Mouse (Mus musculus) spleen, postnatal 10 days (tissue): ENCODE data around the gene Ets2.
A peak's percentile ranks its signal among the peaks of the same experiment; 100 is the strongest.

Experiments used
- DNase-seq, 2 experiments: peaks; one replicate each; pipeline ENCODE4 v3.0.0; 2021 to 2022; ENCODE audit warnings: low spot score in 2 of 2

Ets2 gene

DNA sequence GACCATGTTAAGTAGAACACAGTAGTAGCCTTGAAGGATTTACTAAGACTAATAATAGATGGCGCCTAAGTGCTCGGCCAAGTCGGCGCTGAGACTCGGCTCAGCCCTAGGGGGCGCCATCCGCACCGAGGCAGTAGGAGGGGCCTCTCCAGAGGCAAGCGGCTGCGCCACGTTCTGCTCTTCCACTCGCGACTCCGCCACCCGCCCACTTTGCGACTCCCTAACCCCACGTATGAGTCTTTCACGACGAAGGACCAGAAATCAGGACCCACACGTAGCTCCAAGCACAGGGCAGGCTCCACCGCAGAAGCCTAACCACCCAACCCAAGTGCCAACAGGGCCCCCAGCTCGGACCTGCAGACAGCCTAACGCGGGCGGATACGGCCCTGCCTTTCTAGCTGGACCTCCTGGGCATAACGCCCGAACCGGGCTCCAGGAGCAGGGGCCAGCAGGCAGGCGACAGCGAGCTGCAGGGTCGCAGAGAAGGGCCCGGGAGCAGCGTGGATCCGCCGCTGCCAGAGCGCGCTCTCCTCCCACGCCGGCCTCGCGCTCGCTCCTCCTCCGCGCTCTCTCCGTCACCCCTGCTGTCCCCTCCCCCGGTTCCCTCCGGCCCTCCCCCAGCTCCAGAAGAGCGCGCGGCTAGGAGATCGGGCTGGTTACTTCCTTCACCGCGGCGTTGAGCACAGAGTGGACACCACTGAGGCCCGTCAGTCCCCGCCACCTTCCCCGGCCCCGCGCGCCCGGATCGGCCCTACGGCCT, at the start of gene Ets2:
Ets2 (plus strand) TSS at position 274 of the 760 bp plus-strand sequence.
- DNase-seq = peak; percentile 76 to 88

DNA sequence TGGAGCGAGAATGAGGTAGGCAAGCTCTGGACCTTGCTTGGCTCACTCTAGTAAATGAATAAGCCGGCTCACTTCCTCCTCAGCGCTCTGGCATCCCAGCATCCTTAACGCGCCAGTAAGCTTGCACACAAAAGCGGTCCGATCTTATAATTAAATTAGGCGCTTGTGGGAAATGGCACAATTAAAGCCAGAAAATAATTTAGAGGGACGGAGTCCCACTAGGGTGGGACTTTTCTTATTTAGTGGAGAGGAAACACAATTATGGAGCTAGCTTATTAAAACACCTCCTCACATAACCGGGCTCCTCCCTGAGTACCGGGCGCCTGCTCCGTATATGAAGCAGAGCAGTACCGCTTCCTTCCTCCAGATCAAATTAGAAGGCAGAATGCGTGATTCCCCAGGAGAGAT, 47.7 kb upstream of the Ets2 start:
- no peak for DNase-seq

DNA sequence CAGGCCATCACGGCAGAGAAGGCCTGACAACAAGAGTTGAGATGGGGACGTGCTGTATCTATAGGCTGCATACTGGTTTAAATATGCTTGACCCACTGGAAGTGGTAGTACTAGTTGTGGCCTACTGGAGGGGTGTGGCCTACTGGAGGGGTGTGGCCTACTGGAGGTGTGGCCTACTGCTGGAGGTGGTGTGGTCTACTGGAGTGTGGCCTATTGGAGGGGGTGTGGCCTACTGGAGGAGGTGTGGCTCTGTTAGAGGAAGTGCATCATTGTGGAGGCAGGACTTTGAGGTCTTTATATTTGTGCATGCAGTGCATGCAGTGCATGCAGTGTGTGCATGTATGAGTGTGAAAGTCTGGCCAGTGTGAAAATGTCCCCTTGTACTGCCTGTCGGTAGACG, 45.3 kb upstream of the Ets2 start:
- peak in 1 of 2 experiments; percentile 21 for DNase-seq

DNA sequence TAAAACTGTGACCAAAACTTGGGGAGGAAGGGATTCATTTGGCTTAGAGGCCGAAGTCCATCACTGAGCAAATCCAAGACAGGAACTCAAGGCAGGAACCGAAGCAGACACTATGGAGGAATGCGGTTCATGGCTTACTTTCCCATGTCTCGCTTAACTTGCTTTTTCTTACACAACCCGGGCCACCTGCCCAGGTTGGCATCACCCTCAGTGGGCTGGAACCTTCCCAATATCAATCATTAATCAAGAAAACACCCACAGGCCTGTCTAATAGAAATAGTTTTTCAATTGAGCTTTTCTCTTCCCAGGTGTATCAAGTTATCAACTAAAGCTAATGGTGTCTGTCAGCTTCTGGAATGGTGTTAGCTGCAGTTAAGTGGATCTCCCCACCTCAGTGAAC, 44.7 kb upstream of the Ets2 start:
- DNase-seq = no peak

DNA sequence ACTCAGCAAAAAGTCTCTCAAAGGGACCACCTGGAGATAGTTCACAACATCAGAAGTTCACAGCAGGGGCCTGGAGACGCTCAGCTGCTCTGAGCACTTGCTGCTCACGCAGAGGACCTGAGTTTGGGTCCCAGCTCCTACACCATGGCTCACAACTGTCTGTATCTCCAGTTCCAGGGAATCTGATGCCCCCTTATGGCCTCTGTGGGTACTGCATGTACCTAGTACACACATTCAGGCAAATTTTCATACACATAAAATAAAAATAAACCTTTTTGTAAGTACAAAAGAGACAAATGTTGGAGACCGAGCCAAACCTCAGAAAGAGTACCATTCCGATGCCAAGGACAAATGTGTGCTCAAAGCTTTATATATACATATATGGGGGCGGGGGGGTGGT, 44.1 kb upstream of the Ets2 start:
- DNase-seq = peak in 1 of 2 experiments; percentile 37

DNA sequence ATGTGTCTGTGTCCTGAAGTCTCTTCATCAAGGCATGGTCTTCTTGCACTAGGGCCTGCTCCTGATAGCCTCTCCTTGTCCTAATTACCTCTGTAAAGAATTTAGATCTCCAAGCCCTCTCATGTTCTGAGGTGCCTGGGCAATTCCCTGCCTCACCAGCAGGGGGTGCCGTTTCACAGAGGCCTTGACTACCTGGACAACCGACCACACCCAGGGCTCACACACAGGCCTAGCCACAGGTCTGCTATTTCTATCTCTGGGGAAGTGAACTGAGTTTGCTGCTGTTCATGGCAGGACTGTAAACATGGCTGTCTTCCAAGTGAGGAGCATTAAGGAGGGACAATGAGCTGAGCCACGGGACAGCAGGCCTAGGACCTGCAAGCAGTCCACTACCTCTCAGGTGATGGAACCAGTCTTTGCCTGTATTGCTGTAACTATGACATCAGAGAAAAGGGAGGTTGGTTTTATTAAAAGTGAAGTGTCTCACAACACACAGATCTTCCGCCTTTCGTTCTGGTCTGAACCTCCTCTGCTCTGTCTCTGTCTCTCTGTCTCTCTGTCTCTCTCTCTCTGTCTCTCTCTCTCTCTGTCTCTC, 42.9 kb upstream of the Ets2 start:
- peak; percentile 62 to 80 for DNase-seq

DNA sequence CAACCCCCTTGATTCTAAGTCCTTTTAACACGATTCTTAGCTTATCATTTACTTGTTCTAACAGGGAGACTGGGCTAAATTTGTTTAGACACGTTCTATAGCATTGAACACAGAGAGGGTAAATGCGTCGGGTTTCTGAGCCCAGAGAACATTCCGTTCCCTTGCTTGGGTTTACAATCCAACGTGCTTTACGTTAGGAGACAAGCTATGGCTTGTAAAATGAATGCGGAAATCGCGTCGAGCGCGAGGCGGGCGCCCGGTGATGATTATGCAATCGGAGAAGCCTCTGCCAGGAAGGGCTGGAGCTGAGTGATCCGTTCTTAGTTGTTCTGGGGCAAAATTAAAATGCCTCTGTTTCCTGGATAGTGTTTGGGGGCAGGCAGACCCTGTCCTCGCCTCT, 42.4 kb upstream of the Ets2 start:
- DNase-seq = no peak

DNA sequence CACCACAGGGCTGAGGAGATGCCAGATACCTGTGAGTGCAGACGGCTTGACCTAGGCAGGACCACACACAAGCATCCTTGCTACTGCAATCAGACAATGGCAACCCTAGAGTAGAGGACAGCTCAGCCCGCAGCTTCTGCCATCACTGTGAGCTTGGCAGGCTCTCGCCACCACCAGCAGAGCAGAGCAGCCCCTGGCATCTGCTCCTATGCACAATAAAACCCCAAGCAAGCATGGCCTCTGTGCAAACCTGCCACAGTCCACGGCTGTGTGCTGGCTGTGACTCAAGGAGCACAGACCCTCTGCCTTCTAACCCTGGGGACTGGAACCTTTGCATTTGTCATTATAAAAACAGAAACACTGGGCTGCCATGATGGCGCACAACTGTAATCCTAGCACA, 41.0 kb upstream of the Ets2 start:
- DNase-seq = no peak

DNA sequence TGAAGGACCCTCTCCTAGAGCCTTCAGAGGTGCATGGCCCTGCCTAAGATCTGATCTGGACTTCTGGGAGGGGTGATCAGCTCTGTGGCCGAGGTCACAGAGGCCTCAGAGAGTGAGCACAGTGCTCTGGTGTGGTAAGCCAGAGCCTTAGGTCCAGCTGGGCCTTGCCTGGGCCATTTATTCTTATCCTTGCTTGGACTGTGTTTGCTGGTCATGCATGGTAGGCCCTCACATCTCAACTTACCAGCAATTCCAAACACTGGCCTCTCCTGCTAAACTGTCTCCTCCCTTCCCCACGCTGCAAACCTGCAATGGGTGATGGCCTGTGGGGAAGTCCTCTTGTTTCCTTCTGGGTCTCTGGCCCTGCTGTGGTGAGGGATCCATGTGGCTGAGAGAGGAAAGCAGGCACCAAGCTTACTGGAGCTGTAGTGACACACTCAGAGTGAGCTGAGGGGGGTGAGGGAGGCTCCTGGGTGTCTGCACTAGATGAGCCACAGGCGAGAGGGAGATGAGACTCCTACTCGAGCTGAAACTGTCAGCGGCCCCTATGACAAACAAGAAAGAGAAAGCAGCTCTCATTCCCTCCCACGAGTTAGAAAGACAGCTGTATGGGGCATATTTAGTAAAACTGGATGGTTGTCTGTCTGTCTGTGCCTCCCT, 36.3 kb upstream of the Ets2 start:
- no peak for DNase-seq

DNA sequence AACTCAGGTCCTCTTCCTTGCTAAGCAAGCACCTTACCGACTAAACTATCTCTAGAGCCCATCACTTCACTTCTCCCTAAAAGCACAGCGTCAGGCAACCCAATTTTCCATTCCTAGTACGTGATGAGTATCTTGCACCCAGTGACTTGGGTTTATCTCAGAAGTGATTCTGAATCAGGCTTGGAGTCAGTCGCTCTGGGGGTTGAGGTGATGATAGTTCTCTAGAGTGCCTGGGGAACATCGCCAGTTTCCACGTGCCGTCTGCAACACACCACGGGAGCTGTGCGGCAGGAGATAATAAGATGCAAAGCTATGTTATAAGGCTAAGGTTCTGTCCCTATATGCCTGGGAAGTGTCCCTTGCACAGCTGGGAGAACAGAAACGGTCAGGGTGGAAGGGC, 35.6 kb upstream of the Ets2 start:
- DNase-seq = no peak

DNA sequence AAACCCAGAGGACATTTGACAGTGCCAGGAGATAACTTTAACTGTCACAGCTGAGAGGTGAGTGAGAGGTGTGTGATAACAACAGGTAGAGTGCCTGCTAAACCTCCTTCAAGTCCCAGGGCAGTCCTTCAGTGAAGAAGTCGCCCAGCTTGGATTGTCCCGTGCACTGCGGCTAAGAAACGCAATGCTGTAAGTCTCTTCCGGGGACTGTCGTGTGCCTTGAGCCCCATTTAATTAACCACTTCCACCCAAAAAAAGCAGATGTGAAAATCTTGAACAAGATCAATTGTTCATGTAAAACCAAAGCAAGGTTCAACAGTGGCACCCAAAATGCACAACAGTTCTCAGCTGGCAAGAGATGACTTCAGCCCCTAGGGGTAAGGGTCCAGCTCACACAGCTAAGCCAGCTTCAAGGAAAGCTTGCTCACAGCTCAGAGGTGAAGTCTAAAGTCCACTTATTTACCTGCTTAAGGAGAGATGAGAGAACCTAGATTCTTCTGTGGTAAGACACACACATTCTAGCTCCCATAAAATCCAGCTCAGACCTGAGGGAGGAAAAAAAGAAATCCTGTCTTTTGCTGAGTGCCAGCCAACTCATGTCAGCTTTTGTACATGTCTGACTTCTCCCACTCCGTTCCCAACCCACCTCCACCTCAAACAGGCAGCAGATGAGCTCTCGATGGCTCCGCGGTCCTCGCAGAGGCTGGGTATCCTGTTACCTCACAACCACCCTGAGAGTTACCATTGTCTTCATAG, 34.3 kb upstream of the Ets2 start:
- no peak for DNase-seq

DNA sequence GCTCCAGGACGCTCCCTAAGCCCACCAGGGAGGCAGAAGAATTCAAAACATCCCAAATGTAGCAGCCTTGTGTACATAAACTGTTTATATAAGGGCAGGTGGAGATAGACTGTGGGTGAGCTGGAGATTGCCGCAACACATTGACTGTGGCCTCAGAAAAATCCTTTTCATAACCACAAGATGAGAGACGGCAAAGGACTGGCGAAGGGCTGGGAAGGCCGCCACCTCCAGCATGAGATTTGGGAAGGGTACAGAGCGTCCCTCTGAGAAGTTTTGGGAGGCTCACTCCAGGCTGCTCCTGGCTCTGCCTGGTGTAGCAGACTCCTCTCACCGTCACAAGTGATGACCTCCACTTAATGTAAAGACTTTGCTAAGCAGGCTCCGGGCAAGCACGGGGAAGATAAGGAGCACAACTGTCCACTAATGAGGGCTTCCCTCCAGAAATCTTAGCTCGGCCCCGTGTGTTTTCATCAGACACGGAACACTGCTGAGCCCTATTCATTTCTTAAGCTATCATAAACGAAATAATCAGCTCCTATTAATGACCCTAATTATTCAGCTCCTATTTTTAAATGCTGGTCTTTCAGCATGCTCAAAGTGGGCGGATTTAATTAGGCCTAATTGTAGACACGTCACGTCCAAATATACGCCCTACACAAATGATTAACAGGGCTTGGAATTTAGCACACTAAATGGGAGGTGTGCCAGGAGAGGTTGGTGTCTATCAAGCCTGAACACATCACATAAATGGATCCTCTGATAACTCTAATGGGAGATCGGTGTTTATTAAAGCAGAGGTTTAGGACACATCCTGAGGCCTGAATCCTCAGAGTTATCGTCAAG, 33.5 kb upstream of the Ets2 start:
- DNase-seq = no peak

DNA sequence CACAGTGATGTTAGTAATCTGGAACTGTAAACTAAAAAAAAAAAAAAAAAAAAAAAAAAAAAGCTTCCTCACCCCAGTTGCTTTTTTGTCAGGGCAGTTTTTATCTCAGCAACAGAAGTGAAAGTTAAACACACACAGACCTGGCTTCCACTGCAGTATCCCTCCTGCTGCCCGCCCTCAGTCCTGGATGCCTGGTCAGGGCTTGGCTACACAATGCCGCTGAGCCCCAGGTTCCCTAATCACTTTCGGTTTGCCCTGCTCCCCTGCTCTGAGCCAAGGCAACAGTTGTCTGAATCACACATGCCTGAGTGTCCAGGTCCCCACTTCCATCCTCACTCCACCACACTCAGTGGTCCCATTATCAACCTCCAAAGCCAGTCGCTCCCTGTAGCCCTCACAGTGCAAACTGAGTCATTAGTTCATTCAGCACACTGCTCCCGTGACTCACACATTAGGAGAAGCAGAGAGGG, 27.4 kb upstream of the Ets2 start:
- DNase-seq = no peak

DNA sequence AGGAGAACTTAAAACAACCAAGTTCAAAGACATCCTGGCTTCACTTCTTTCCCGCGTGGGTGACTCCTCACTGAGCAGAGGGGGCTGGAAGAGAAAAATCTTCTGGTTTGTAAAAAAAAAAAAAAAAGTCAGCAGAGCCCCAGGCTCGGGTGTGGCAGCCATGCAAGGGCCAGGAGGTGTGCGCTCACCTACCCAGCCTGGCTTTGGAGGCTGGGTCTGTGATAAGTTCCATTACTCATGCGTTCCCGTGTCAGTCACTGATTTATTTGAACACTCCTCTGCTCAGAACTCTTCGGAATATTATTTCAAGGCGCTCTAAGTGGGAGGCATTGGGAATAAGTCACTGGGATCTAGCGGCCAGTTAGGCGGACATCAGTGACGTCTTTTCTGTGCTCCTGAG, 26.7 kb upstream of the Ets2 start:
- no peak for DNase-seq

DNA sequence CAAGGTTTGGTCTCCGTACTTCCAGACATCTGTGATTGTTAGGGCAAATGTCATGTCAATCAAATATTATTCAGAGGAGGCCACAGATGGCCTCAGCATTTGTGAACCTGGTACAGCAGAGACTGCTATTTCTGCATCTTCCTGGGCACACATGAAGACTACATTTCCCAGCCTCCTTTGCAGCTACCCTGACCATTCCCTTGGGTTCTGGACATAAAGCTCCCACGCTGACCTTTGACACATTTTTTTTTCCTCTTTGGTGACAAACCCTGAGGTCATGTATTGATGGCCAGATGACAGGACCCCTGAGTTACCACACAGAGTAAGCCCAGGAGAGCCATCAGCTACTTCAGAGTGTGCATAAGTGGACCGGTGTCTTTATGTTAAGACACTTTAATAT, 25.2 kb upstream of the Ets2 start:
- DNase-seq = no peak

DNA sequence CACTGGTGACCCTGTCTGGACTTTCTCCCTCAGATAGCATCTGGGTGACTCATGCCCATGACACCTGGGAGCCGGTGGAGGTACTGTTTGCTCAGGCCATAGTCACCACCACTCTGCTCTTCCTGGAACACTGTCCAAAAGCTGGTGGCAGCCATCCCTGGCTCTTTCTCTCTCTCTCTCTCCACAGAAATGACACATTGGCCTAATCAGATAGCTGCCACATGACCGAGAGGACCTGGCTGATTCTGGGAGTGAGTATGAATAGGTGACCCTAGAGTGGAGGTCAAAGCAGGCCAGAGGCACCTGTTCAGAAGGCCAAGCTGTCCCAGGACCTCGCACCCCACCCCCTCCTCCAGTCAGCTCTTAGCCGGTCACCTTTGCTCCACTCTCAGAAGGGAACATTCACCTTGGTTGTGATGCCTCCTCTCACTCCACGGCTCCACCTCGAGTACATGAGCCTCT, 19.4 kb upstream of the Ets2 start:
- DNase-seq = no peak

DNA sequence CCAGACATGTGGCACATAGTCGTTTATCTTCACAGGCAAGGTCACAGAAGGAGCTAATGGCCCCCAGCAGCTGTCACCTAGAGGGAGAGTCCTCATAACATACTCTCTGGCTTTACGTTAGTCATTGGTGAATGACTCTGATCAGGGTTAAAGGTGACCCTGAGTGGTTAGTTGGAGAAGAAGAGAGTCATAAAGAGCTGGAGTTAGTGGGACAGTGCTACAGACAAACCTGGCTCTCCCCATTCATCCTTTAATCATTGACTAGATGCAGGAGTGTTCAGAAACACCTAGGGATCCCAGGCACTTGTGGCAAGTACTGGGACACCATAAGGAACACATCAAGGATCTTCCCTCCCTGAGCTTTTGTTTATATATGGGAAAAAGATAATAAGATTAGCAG, 16.1 kb upstream of the Ets2 start:
- no peak for DNase-seq

DNA sequence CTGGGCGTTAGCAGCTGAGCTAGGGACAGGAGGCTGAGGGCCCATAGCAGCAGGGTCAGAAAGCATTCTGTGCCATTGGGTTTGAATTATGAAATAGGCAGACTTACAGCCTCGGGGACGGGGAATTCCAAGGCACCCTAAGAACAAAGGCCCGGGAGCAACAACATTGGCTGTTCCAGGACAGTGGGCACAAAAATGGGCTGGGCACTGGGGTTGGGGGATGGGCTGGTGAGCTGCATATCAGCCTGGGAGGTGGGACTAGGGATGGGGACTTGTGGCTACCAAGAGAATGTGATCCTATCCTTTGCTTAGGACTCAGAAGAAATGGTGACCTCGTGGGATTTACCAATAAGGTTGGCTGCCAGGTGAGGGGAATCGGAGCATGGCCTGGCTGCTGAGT, 15.6 kb upstream of the Ets2 start:
- no peak for DNase-seq

DNA sequence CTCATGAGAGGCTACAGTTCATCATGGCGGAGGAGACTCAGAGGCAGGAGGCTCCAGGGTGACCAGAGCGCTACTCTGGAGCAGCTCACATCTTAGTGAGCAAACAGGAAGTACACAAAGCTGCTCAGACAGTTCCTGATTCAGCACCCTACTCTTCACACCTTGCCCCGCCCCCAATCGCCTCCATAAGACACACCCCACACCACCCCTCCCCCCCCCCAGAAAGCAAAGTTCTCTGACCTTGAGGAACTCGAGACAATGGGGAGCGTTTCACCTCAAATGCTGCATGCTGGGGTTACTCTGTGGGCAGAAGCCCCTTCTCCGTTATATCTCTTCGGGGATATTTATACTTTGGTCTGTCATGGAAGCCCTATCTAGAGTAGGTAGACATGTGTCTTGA, 15.0 kb upstream of the Ets2 start:
- DNase-seq = no peak

DNA sequence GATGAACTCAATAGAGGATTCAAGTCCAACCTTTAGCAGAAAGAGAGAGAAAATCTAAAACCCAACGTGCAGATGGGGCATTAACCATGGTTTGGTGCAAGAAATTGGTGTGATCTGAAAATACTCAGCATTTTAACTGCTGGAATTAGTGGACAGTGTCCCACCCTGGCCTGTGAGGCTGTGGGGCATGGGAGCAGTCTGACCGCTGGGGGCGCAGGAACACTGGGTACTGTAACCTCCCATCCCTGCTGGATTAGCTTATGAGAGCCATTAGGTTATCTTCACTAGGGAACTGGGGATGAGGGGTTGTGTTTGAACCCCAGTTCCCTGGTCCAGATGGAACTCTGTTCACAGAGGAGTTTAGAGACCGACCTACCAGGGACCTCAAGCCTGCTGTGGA, 13.9 kb upstream of the Ets2 start:
- DNase-seq = no peak

DNA sequence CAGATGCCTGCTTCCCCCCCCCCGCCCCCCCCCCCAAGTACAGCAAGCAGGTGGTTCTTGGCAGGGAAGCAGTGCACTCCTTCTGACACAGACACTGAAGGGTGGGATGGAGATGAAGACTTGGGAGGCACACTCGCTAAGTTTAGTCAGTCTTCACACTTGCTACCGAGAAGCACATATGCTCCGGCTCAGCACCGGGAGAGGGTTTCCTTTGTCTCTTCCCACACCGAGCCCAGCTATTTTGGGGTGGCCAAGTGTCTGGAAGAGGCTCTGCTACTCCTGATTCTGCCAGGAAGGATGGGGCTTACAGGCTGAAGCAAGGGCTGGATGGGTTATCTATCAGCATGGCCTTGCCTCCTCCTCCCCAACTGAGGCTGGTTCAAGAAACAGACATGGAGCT, 5.3 kb upstream of the Ets2 start:
- DNase-seq = no peak
